Mouse (Mus musculus): ENCODE data around the gene Tln2.

- TF ChIP-seq CTCF (IDR thresholded peaks at IDR 0.05; ENCODE audit: insufficient read depth, low read depth, low read length) (no peak), POLR2A (IDR thresholded peaks at IDR 0.05; ENCODE audit: insufficient read depth, low read depth, low read length) (no peak)
Measured at GRCm38 (mm10) chr9:67300346-67300745, 259.2 kb downstream of the Tln2 start.

Measured in olfactory bulb, adult 2 months (tissue).